In the genomic region with DNA sequence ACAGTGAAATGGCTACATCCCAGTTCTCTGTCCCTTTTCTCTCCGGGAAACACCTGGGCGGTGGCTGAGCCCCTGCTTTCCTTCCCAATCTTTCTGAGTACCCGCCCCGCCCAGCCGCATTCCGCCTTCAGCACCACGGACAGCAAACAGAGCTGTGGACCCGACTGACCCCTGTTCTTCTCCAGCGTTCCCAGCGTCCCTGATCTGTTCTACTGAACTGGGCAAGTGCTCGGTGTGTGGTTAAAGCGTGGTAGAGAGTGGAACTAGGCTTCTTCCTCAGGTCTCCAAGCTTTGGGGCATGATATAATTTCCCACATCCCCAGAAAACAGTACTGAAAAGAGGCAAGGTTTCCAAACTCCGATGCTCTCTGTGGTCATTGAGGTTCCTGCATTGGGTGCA, we compare ENCODE assay signal across 8 mouse cellular contexts. TPM values are rescaled to one million over a fixed set of nuclear protein-coding genes. Genes with fewer than 3 reads are reported as not detected.
DNase-seq lines count a peak whose midpoint lies in the region; ATAC-seq and TF ChIP-seq lines count a peak whose summit lies in the region.

No protein-coding gene starts in this region.

- 0 out of 2 replicates have a peak overlapping the region, but pooled peaks have one; percentile 46 for H3K9ac ChIP-seq in heart, embryonic 15.5 days

- DNase-seq in ovary, postnatal 10 days (ENCODE audit: low spot score) = peak; percentile 56
- DNase-seq in ovary, adult 18-20 months (ENCODE audit: low spot score) = no peak
- peak; percentile 81 for DNase-seq in embryo, embryonic 10 days (ENCODE audit: low spot score)
- peak; percentile 74 to 83 for DNase-seq in kidney, postnatal 25 days
- no peak for DNase-seq in cerebellum, adult 11-12 months

- peak overlapping the region; percentile 67 for H3K4me3 ChIP-seq in heart, embryonic 15.5 days
- H3K4me3 ChIP-seq in testis, adult 2 months (ENCODE audit: control insufficient read depth, low read depth, low read length) = peak overlapping the region; percentile 69

- 3% methylated on average over 13 of the region's 13 CpGs for WGBS in heart, embryonic 15.5 days

- H3K27me3 ChIP-seq in heart, embryonic 15.5 days = peaks cover 29% of the 10 kb centered on the region
- H3K27me3 ChIP-seq in testis, adult 2 months (ENCODE audit: control insufficient read depth, insufficient read depth, low read length) = no peaks in the 10 kb centered on the region

- TF ChIP-seq CTCF in testis, adult 2 months (IDR thresholded peaks at IDR 0.05; ENCODE audit: control insufficient read depth, insufficient read depth, insufficient replicate concordance, low read depth, low read length) = no peak

- peaks cover 23% of the 10 kb centered on the region for H3K4me1 ChIP-seq in heart, embryonic 15.5 days (replicated peaks)
- H3K4me1 ChIP-seq in testis, adult 2 months (ENCODE audit: control insufficient read depth, insufficient read depth, low read length) = peaks cover 13% of the 10 kb centered on the region

- peak overlapping the region; percentile 100 for H3K4me2 ChIP-seq in heart, embryonic 15.5 days

- TF ChIP-seq POLR2A in testis, adult 2 months (IDR thresholded peaks at IDR 0.05; ENCODE audit: control insufficient read depth, low read depth, low read length) = no peak

- no peak overlapping the region for H3K27ac ChIP-seq in heart, embryonic 15.5 days
- no peak overlapping the region for H3K27ac ChIP-seq in testis, adult 2 months (ENCODE audit: control insufficient read depth, insufficient read depth, low read depth, low read length)

- no peak for ATAC-seq in heart, embryonic 15.5 days (replicated peaks; ENCODE audit: insufficient number of reproducible peaks, insufficient read depth, low FRiP score, low read depth)
- ATAC-seq in megakaryocyte-erythroid progenitor cell, adult 5-6 weeks (replicated peaks; ENCODE audit: low FRiP score, low TSS enrichment, poor library complexity, severe bottlenecking) = peak; percentile 69

- no peaks in the 10 kb centered on the region for H3K9me3 ChIP-seq in heart, embryonic 15.5 days (replicated peaks)

- H3K36me3 ChIP-seq in heart, embryonic 15.5 days = no peaks in the 10 kb centered on the region
- no peaks in the 10 kb centered on the region for H3K36me3 ChIP-seq in testis, adult 2 months (ENCODE audit: control insufficient read depth, insufficient read depth, low read length)

RNA-seq across cellular contexts. Expression of a gene that starts 0.8 kb away (rescaled TPM):
- 0.52 and 1.1 TPM in 2 replicates for polyA plus RNA-seq in heart, embryonic 15.5 days (2015; fragmentation: Nextera tagmentation; extraction: Ambion mirVana)
- 1.5 and 1.6 TPM in 2 replicates for total RNA-seq in megakaryocyte-erythroid progenitor cell, adult 5-6 weeks (2014; fragmentation: Nextera tagmentation)
- 1.4 and 2.5 TPM in 2 replicates for total RNA-seq in megakaryocyte-erythroid progenitor cell, adult 5-6 weeks (2017)
- polyA plus RNA-seq in testis, adult 2 months (2012; rRNA removed) = 1.7 and 2.2 TPM in 2 replicates

RNA-seq across cellular contexts. Expression of a gene that starts 5.4 kb away (rescaled TPM):
- 14.2 and 20.1 TPM in 2 replicates for polyA plus RNA-seq in heart, embryonic 15.5 days (2015; fragmentation: Nextera tagmentation; extraction: Ambion mirVana)
- 72.3 and 88.0 TPM in 2 replicates for total RNA-seq in megakaryocyte-erythroid progenitor cell, adult 5-6 weeks (2014; fragmentation: Nextera tagmentation)
- total RNA-seq in megakaryocyte-erythroid progenitor cell, adult 5-6 weeks (2017) = 46.6 and 69.3 TPM in 2 replicates
- polyA plus RNA-seq in testis, adult 2 months (2012; rRNA removed) = 48.3 and 50.6 TPM in 2 replicates

RNA-seq across cellular contexts. Expression of a gene that starts 18.1 kb away (rescaled TPM):
- 70.9 and 92.8 TPM in 2 replicates for polyA plus RNA-seq in heart, embryonic 15.5 days (2015; fragmentation: Nextera tagmentation; extraction: Ambion mirVana)
- 86.7 and 129 TPM in 2 replicates for total RNA-seq in megakaryocyte-erythroid progenitor cell, adult 5-6 weeks (2014; fragmentation: Nextera tagmentation)
- 32.8 and 34.8 TPM in 2 replicates for total RNA-seq in megakaryocyte-erythroid progenitor cell, adult 5-6 weeks (2017)
- 70.9 and 73.0 TPM in 2 replicates for polyA plus RNA-seq in testis, adult 2 months (2012; rRNA removed)

RNA-seq across cellular contexts. Expression of a gene that starts 23.3 kb away (rescaled TPM):
- polyA plus RNA-seq in heart, embryonic 15.5 days (2015; fragmentation: Nextera tagmentation; extraction: Ambion mirVana) = 0.09 and 0.61 TPM in 2 replicates
- total RNA-seq in megakaryocyte-erythroid progenitor cell, adult 5-6 weeks (2014; fragmentation: Nextera tagmentation) = 213 and 235 TPM in 2 replicates
- 157 and 170 TPM in 2 replicates for total RNA-seq in megakaryocyte-erythroid progenitor cell, adult 5-6 weeks (2017)
- polyA plus RNA-seq in testis, adult 2 months (2012; rRNA removed) = not detected in 2 replicates

RNA-seq across cellular contexts. Expression of a gene that starts 23.7 kb away (rescaled TPM):
- polyA plus RNA-seq in heart, embryonic 15.5 days (2015; fragmentation: Nextera tagmentation; extraction: Ambion mirVana) = 10.5 and 19.2 TPM in 2 replicates
- 28.1 and 39.1 TPM in 2 replicates for total RNA-seq in megakaryocyte-erythroid progenitor cell, adult 5-6 weeks (2014; fragmentation: Nextera tagmentation)
- total RNA-seq in megakaryocyte-erythroid progenitor cell, adult 5-6 weeks (2017) = 6.9 and 13.7 TPM in 2 replicates
- polyA plus RNA-seq in testis, adult 2 months (2012; rRNA removed) = 5.7 and 7.1 TPM in 2 replicates

Comparison
In these comparisons a context has a peak if more than half of its experiments do, and no peak if none do; other contexts are left out.
1. DNase-seq: peak in ovary, postnatal 10 days (single experiment), embryo, embryonic 10 days (single experiment) and kidney, postnatal 25 days (2 of 2); none in ovary, adult 18-20 months (single experiment) and cerebellum, adult 11-12 months (single experiment).